Comparison of ENCODE assay signal across 18 mouse cellular contexts in the genomic region with DNA sequence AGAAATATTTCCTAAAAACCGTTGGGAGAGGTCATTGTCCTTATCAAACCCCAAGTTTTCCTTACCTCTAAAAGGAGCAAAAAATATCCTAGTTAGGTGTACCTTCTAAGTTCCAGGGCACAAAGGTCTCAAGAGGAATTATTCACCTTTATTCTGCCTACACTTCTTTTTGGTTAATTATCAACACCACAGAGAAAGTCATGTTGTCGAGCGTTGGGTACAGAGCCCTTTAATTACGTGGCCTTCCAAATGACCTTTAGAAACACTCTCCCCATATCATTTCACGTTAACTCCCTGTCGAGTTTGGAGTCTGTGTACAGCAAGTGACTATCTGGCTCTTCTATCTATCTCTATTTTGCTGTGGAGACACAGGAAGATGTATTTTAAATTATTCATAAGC.
"Had no signal": no experiment of that assay in that cellular context is flagged by ENCODE, and none has a peak within 500 bp of the region (broad histone marks: within the 10 kb centered on the region; RNA-seq: fewer than 3 reads in every experiment).

No protein-coding gene starts in this region.

- H3K9me3 ChIP-seq: midbrain, embryonic 10.5 days; midbrain, embryonic 12.5 days; neural tube, embryonic 13.5 days; neural tube, embryonic 15.5 days had no signal

- ATAC-seq: midbrain, embryonic 16.5 days had no signal

- H3K9ac ChIP-seq: lung, embryonic 14.5 days; midbrain, embryonic 12.5 days; neural tube, embryonic 13.5 days; neural tube, embryonic 15.5 days had no signal

- DNase-seq: lung, postnatal 10 days; lung, postnatal 4 days; midbrain, embryonic 14.5 days; retina, postnatal 1 day; right cerebral cortex, adult 18-20 months; right cerebral cortex, postnatal 25 days; right cerebral cortex, postnatal 4 days; spleen, adult 18-20 months; thymus, adult 18-20 months; thymus, postnatal 14 days; thymus, postnatal 36 days had no signal

- H3K4me1 ChIP-seq: neural tube, embryonic 13.5 days; neural tube, embryonic 15.5 days had no signal

- H3K4me3 ChIP-seq: midbrain, embryonic 10.5 days; midbrain, embryonic 12.5 days; myocyte; neural tube, embryonic 13.5 days; neural tube, embryonic 15.5 days had no signal

- H3K36me3 ChIP-seq: midbrain, embryonic 10.5 days; midbrain, embryonic 12.5 days; neural tube, embryonic 13.5 days; neural tube, embryonic 15.5 days had no signal

- H3K4me2 ChIP-seq: lung, embryonic 14.5 days; midbrain, embryonic 12.5 days; neural tube, embryonic 13.5 days; neural tube, embryonic 15.5 days had no signal

- H3K27ac ChIP-seq: midbrain, embryonic 10.5 days; midbrain, embryonic 12.5 days; neural tube, embryonic 13.5 days; neural tube, embryonic 15.5 days had no signal

- H3K27me3 ChIP-seq: midbrain, embryonic 12.5 days; neural tube, embryonic 13.5 days; neural tube, embryonic 15.5 days had no signal
